Mouse (Mus musculus): ENCODE data around the gene Smim13. TPM values are rescaled to one million over a fixed set of nuclear protein-coding genes. Genes with fewer than 3 reads are reported as not detected.
"Not testable (repeated sequence)": the region's sequence is repeated elsewhere in the genome, so short reads cannot be mapped to it uniquely, and the experiment has no call there.

Gene Smim13
- total RNA-seq, 2 experiments from 2014 or later = 21.9 to 22.8 TPM

DNA sequence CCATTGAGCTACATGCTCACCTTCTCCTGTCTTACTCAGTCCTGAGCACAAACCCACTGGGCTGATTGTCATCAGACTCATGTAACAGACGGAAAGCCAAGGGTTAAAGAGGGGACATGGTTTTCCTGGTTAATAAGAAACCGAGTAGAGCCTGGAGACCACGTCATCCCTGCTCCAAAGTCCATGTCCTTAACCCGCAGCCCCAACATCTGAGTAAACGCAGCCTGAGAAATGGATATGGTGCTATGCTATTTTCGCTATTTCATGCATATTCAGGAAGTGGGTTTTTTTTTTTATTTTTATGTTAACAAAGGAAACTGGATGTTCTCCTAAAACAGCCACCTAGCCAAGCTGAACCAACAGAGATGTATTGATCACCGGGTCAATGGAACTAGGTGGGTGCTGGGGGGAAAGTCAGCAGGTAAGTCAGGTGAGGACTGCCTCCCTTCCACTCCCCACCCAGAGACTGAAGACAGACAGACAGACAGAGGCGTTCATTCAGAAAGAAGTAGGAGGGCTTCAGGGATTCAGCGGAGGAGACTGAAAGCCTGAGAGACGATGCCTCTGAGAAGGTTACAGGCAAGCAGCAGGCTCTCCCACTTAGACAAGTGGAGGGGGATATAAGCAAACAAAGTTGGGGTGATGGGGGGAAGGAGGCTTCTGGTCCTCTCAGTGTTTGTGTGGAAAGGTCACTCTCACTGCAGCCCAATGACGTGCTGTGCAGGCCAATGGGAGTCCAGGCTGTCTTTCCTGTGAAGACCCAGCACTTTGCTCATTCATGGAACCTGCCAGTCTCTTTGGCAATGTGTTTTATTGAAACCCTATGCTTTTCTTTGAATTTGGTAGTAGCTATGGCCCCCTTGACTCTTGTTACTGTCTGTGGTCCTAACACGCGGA, 13.6 kb upstream of the Smim13 start:
- no peak for DNase-seq (ENCODE audit: low spot score in 2 of 2)

DNA sequence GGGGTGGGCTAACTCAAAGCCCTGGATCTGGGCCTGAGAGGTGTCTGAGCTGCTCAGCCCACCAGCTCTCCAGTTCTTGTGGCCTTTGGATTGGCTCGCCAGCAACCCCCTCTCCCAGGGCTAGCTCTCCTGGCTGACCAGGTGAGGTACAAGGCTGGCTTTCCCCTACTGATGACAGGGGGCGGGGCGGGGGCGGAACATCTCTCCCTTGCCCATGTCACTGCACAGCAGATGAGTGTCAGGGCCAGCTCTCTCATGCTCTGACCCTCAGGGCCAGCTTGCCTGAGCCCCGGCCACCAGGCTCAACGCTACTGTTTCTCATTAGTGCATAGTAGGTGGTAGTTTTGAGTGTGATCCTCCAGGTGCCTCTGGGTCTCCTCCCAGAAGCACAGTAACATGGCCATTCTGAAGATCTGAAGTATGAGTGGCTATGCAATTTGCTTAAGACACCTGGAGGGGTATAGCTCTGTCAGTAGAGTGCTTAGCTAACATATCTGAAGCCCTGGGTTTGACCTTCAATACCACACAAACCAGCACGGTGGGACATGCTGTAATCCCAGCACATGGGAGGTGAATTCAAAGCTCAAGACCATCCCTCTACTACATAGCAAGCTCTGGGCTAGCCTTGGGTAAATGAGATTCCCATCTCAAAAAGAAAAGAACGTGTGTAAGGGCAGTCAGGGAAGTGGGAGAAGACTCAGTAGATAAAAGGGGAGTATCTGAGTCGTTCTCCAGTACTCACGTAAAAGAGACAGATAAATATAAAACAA, 11.4 kb upstream of the Smim13 start:
- no peak for DNase-seq (ENCODE audit: low spot score in 2 of 2)

- DNase-seq (ENCODE audit: low spot score in 2 of 2) = no peak
Observed at GRCm38 (mm10) chr13:41238805-41239130, 10.9 kb upstream of the Smim13 start.

DNA sequence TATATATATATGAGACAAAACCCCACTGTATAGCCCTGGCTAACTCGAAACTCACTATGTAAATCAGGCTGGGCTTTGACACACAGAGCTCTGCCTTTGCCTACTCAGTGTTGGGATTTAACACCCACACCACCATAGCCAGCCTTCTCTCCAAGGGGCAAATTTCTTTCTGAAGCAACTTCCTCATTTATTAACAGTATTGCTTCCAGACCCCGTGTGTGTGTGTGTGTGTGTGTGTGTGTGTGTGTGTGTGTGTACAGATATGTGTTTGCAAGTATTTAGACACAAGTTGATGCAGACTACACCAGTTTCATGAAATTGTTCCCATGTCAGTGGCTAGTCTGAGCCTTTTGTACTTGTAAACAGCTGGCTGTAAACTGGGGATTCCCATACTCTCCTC, 8.1 kb upstream of the Smim13 start:
- no peak for DNase-seq (ENCODE audit: low spot score in 2 of 2)

DNA sequence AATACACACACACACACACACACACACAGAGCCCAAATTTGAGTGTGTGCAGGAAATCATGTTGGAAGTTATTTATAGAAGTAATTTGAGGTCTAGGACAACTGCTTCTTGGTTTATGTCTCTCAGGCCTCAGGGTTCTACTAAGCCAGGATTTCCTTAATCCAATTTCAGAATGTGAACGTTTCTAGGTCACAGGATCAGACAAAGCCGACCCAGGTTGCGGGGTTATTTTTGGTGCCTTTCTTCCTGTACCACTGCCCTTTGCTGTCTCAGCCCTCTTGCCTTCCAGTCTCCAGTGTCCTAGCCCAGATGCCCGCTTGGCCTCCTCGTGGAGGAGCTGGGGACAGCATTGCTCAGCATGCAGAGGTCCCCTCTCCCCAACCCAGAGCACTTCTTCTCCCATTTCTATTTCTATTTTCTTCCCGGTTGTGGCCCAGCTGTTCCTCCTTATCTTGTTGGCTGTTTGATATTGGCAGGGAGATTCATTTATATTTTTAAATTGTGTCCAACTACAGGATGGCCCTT, 5.3 kb upstream of the Smim13 start:
- no peak for DNase-seq (ENCODE audit: low spot score in 2 of 2)

- DNase-seq (ENCODE audit: low spot score in 2 of 2) = no peak
Observed at GRCm38 (mm10) chr13:41248751-41249520, 708 bp upstream of the Smim13 start.

DNA sequence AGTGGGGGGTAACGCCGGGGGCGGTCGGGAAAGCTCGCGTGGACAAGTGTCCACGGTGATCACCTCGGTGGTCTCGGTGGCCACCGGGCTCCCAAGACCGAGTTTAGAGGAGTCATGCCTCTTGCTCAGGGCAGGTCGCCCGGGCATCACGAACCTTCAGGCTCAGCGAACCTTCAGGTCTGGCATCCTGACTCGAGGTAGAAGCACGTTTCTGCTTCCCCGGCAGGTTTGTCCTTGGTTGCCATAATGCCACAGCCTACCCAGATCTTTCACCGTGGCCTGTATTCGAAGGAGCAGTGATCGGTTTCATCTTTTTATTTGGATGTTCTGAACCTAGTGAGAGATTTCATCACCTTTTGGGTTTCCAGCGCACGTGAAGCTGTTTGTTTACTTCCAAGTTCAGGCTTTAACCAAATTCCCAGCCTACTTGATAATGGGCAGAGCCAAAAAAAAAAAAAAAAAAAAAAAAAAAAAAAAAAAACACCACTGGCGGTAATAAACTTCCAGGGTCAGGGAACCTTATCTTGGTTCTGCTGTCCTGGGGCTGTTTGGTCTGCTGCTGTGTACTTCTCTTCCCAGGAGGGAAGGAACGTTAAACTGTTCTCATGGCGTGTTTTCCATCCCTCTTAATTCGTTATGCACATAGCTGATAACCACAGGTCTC, 806 bp downstream of the Smim13 start:
- DNase-seq (ENCODE audit: low spot score in 2 of 2) = no peak

- DNase-seq (ENCODE audit: low spot score in 2 of 2) = not testable (repeated sequence)
Observed at GRCm38 (mm10) chr13:41251232-41251631, 1.6 kb downstream of the Smim13 start.

GRCm38 (mm10) chr13:41251667-41252066, 2.0 kb downstream of the Smim13 start:
- DNase-seq (ENCODE audit: low spot score in 2 of 2) = no peak

GRCm38 (mm10) chr13:41252141-41252540, 2.5 kb downstream of the Smim13 start:
- no peak for DNase-seq (ENCODE audit: low spot score in 2 of 2)

DNA sequence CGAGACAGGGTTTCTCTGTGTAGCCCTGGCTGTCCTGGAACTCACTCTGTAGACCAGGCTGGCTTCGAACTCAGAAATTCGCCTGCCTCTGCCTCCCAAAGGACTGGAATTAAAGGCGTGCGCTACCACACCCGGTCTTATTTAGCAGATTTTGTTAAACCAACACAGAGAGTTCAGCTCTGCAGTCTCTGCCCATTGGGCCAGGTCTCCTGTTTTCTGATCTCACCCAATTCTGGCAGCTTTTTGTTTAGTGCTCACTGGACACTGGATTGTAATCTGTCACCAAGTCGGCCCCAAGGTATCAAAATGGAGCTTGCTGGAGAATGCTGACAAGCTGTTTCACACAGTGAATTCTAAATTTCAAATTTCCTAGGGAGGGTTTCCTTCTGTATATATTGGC, 3.1 kb downstream of the Smim13 start:
- DNase-seq (ENCODE audit: low spot score in 2 of 2) = no peak

- no peak for DNase-seq (ENCODE audit: low spot score in 2 of 2)
Observed at GRCm38 (mm10) chr13:41256126-41256525, 6.5 kb downstream of the Smim13 start.

DNA sequence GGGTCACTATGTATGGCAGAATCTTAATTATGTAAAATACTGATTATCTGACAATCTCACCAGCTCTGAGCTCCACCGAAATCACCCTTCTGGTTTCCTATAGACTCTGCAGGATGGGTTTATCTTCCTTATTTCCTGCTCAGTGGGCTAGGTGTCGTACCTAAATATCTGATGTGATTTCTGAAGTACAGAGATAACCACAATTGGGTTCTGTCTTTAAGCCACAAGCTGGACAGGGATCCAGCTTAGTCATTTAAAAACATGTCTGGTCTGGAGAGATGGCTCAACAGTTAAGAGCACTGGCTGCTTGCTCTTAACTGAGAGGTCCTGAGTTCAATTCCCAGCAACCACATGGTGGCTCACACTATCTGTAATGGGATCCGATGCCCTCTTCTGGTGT, 7.3 kb downstream of the Smim13 start:
- DNase-seq (ENCODE audit: low spot score in 2 of 2) = no peak

DNA sequence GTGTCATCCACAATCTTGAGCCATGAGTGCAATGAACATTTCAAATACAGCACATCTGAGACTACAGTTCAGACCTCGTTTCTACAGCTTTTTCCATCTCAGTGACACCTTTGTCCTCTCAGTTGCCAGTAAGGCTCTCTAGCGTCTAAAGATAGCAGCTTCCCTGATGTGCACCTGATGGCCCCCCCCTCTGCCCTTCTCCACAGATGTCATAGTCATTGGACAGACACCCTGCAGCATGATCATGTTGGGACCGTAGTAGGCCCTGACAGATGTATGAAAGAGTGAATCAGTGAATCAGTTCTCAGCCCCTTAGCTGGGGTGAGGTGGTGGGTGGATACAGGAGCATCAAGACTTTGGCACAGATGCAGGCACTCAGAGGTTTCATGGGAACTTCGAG, 8.2 kb downstream of the Smim13 start:
- no peak for DNase-seq (ENCODE audit: low spot score in 2 of 2)

- DNase-seq (ENCODE audit: low spot score in 2 of 2) = not testable (repeated sequence)
Observed at GRCm38 (mm10) chr13:41261617-41262016, 12.0 kb downstream of the Smim13 start.

- DNase-seq (ENCODE audit: low spot score in 2 of 2) = no peak
Observed at GRCm38 (mm10) chr13:41263304-41264006, 13.8 kb downstream of the Smim13 start.

DNA sequence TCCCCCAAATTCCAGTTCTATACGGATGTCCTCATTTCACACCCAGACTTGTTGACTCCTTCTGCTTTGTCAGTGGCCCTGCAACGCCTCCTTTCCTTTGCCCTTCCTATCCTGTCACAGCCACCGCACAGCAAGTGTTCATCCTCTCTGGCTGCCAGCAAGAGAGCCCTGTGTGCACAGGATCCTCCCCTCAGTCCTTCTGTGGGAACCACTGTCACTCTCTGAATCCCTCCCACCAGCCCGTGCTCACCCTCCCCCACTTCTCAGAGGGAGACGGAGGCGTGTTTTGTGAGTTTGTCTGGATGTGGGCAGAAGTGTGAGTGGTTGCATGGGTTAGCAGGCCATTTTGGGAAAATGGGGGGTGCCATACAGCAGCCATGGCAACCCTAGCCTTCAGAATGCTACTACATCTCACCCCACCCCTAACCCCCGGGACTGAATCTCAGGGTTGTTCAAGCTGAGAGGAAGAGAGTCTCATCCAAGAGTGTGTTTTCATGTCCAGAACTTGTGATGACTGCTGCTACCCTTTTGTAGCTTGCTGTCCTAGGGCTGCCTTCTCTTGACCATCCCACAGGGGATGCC, 18.3 kb downstream of the Smim13 start:
- DNase-seq (ENCODE audit: low spot score in 2 of 2) = no peak

- no peak for DNase-seq (ENCODE audit: low spot score in 2 of 2)
Observed at GRCm38 (mm10) chr13:41273927-41274650, 24.4 kb downstream of the Smim13 start, which contains the start of gene Gm17364. Gene Gm17364 (minus strand): TSS chr13:41273977.

- no peak for DNase-seq (ENCODE audit: low spot score in 2 of 2)
Observed at GRCm38 (mm10) chr13:41280696-41281095, 31.1 kb downstream of the Smim13 start.

All from gastrocnemius, postnatal 4 days (tissue).